Mouse (Mus musculus): Measurements from ENCODE around the gene Tle6. TPM values are rescaled to one million over a fixed set of nuclear protein-coding genes. Genes with fewer than 3 reads are reported as not detected.

The Tle6 gene
- total RNA-seq, 2 experiments from 2014 or later, result 9.7 to 10.9 TPM

- no peak for DNase-seq (ENCODE audit: low spot score in 2 of 2)
- intact Hi-C loops (cut with DNase I), result no loop called here
Observed at GRCm38 (mm10) chr10:81626101-81626993, 25.5 kb upstream of the Tle6 start.

- intact Hi-C loops (cut with DNase I), result no loop called here
- DNase-seq (ENCODE audit: low spot score in 2 of 2), result no peak
Observed at GRCm38 (mm10) chr10:81623441-81623840, 22.6 kb upstream of the Tle6 start.

- intact Hi-C loops (cut with DNase I), result no loop called here
- DNase-seq (ENCODE audit: low spot score in 2 of 2), result no peak
Observed at GRCm38 (mm10) chr10:81620786-81621185, 19.9 kb upstream of the Tle6 start.

GRCm38 (mm10) chr10:81619976-81620375 is 19.1 kb upstream of the Tle6 start:
- intact Hi-C loops (cut with DNase I), result no loop called here
- DNase-seq (ENCODE audit: low spot score in 2 of 2), result no peak

GRCm38 (mm10) chr10:81615486-81615885 is 14.6 kb upstream of the Tle6 start:
- intact Hi-C loops (cut with DNase I), result no loop called here
- no peak for DNase-seq (ENCODE audit: low spot score in 2 of 2)

GRCm38 (mm10) chr10:81612779-81613178 is 11.9 kb upstream of the Tle6 start:
- intact Hi-C loops (cut with DNase I), result no loop called here
- no peak for DNase-seq (ENCODE audit: low spot score in 2 of 2)

- intact Hi-C loops (cut with DNase I), result no loop called here
- no peak for DNase-seq (ENCODE audit: low spot score in 2 of 2)
Observed at GRCm38 (mm10) chr10:81608308-81608707, 7.4 kb upstream of the Tle6 start.

- intact Hi-C loops (cut with DNase I), result loop anchor here (2.0 kb wide), 1 partner anchor 43 kb away; no protein-coding TSS in a partner anchor
- DNase-seq (ENCODE audit: low spot score in 2 of 2), result peak; percentile 90 to 91
Observed at GRCm38 (mm10) chr10:81605974-81606751, 5.3 kb upstream of the Tle6 start, which contains the start of gene BC025920. Gene BC025920, plus strand, starts transcription at chr10:81606270.

- DNase-seq (ENCODE audit: low spot score in 2 of 2), result no peak
- intact Hi-C loops (cut with DNase I), result loop anchor here (2.0 kb wide), 1 partner anchor 43 kb away; no protein-coding TSS in a partner anchor
Observed at GRCm38 (mm10) chr10:81605666-81605973, 4.7 kb upstream of the Tle6 start.

- intact Hi-C loops (cut with DNase I), result loop anchor here (2.0 to 5.0 kb wide), 2 partner anchors 42 to 103 kb away; partner anchors contain the start of gene S1pr4
- DNase-seq (ENCODE audit: low spot score in 2 of 2), result peak; percentile 83 to 88
Observed at GRCm38 (mm10) chr10:81604968-81605665, 4.2 kb upstream of the Tle6 start.

- intact Hi-C loops (cut with DNase I), result loop anchor here (2.0 to 5.0 kb wide), 2 partner anchors 41 to 102 kb away; partner anchors contain the start of gene S1pr4
- no peak for DNase-seq (ENCODE audit: low spot score in 2 of 2)
Observed at GRCm38 (mm10) chr10:81604019-81604967, 3.4 kb upstream of the Tle6 start.

GRCm38 (mm10) chr10:81602741-81603151 is 1.9 kb upstream of the Tle6 start:
- intact Hi-C loops (cut with DNase I), result loop anchor here (5.0 kb wide), 1 partner anchor 100 kb away; the partner anchor contains the start of gene S1pr4
- no peak for DNase-seq (ENCODE audit: low spot score in 2 of 2)

GRCm38 (mm10) chr10:81601396-81601905 is 578 bp upstream of the Tle6 start:
- DNase-seq (ENCODE audit: low spot score in 2 of 2), result no peak
- intact Hi-C loops (cut with DNase I), result loop anchor here (5.0 kb wide), 1 partner anchor 99 kb away; the partner anchor contains the start of gene S1pr4

GRCm38 (mm10) chr10:81600096-81600495 is 777 bp downstream of the Tle6 start:
- DNase-seq (ENCODE audit: low spot score in 2 of 2), result no peak
- intact Hi-C loops (cut with DNase I), result loop anchor here (5.0 kb wide), 1 partner anchor 98 kb away; the partner anchor contains the start of gene S1pr4

GRCm38 (mm10) chr10:81599630-81600029 is 1.2 kb downstream of the Tle6 start:
- no peak for DNase-seq (ENCODE audit: low spot score in 2 of 2)
- intact Hi-C loops (cut with DNase I), result loop anchor here (5.0 kb wide), 1 partner anchor 97 kb away; the partner anchor contains the start of gene S1pr4

GRCm38 (mm10) chr10:81598871-81599270 is 2.0 kb downstream of the Tle6 start:
- no peak for DNase-seq (ENCODE audit: low spot score in 2 of 2)
- intact Hi-C loops (cut with DNase I), result no loop called here

- DNase-seq (ENCODE audit: low spot score in 2 of 2), result no peak
- intact Hi-C loops (cut with DNase I), result no loop called here
Observed at GRCm38 (mm10) chr10:81598342-81598741, 2.5 kb downstream of the Tle6 start.

All from left cerebral cortex, postnatal 36 days (tissue).